Mouse (Mus musculus): ENCODE data around the gene Bag5. TPM values are rescaled to one million over a fixed set of nuclear protein-coding genes. Genes with fewer than 3 reads are reported as not detected.
"Not testable (repeated sequence)": the region's sequence is repeated elsewhere in the genome, so short reads cannot be mapped to it uniquely, and the experiment has no call there.

The Bag5 gene
- total and polyA plus RNA-seq, 2 experiments from 2014 or later: 22.7 to 64.3 TPM

- 72% methylated on average over 17 of the region's 17 CpGs for WGBS
- no peak overlapping the region for H3K9ac ChIP-seq (replicated peaks; ENCODE audit: low read length)
- H3K27me3 ChIP-seq (ENCODE audit: insufficient read depth, low read length): no peaks in the 10 kb centered on the region
- 0 out of 2 replicates have a peak, but pooled peaks cover 2% of the 10 kb centered on the region for H3K4me1 ChIP-seq (ENCODE audit: insufficient read depth, low read length)
- DNase-seq (ENCODE audit: low spot score) (no peak), ATAC-seq (no peak)
- H3K27ac ChIP-seq: no peak overlapping the region
- H3K4me3 ChIP-seq (ENCODE audit: low read length): no peak overlapping the region
- no peak overlapping the region for H3K4me2 ChIP-seq (ENCODE audit: low read depth, low read length)
- H3K9me3 ChIP-seq (ENCODE audit: low read length): no peaks in the 10 kb centered on the region
- TF ChIP-seq CTCF (IDR thresholded peaks at IDR 0.05; ENCODE audit: low read depth): no peak
- H3K36me3 ChIP-seq (ENCODE audit: insufficient read depth, low read length): peaks cover 5% of the 10 kb centered on the region; the same call in 1 of the 2 replicates
These were observed 49.6 kb downstream of the Bag5 start for GRCm38 (mm10) chr12:111663228-111664143.

GRCm38 (mm10) chr12:111661554-111661953, 51.5 kb downstream of the Bag5 start:
- not testable (repeated sequence) for H3K27me3 ChIP-seq (ENCODE audit: insufficient read depth, low read length); ATAC-seq; H3K4me3 ChIP-seq (ENCODE audit: low read length); H3K27ac ChIP-seq; H3K9me3 ChIP-seq (ENCODE audit: low read length); H3K4me1 ChIP-seq (ENCODE audit: insufficient read depth, low read length); H3K4me2 ChIP-seq (ENCODE audit: low read depth, low read length); DNase-seq (ENCODE audit: low spot score); H3K9ac ChIP-seq (replicated peaks; ENCODE audit: low read length)
- 96% methylated on average over 11 of the region's 11 CpGs for WGBS
- peaks cover 11% of the 10 kb centered on the region for H3K36me3 ChIP-seq (ENCODE audit: insufficient read depth, low read length)

- 81% methylated on average over 1 of the region's 1 CpGs for WGBS
- no peak for TF ChIP-seq CTCF (IDR thresholded peaks at IDR 0.05; ENCODE audit: low read depth)
- Histone ChIP-seq H3K9me3 (ENCODE audit: low read length) (no peaks in the 10 kb centered on the region), H3K27me3 (ENCODE audit: insufficient read depth, low read length) (no peaks in the 10 kb centered on the region), H3K27ac (no peak overlapping the region), H3K4me2 (ENCODE audit: low read depth, low read length) (no peak overlapping the region), H3K9ac (replicated peaks; ENCODE audit: low read length) (no peak overlapping the region), H3K36me3 (ENCODE audit: insufficient read depth, low read length) (peaks cover 19% of the 10 kb centered on the region), H3K4me1 (ENCODE audit: insufficient read depth, low read length) (no peaks in the 10 kb centered on the region), H3K4me3 (ENCODE audit: low read length) (no peak overlapping the region)
- DNase-seq (ENCODE audit: low spot score) (no peak), ATAC-seq (no peak)
These were observed 52.4 kb downstream of the Bag5 start for GRCm38 (mm10) chr12:111660628-111661027.

Other genes with a start within 250 kb of the Bag5 start
- 11.5 and 22.1 TPM in 2 replicates for gene Gm266, start 227.4 kb downstream of the Bag5 start, total RNA-seq (2014; rRNA removed)
- 11.8 TPM in 2 replicates for gene Gm266, start 227.4 kb downstream of the Bag5 start, polyA plus RNA-seq (2015; fragmentation: Nextera tagmentation; extraction: Ambion mirVana)
- gene Eif5, start 175.2 kb downstream of the Bag5 start, total RNA-seq (2014; rRNA removed): 197 and 343 TPM in 2 replicates
- gene Eif5, start 175.2 kb downstream of the Bag5 start, polyA plus RNA-seq (2015; fragmentation: Nextera tagmentation; extraction: Ambion mirVana): 576 and 621 TPM in 2 replicates
- 116 and 128 TPM in 2 replicates for gene Mark3, start 138.7 kb downstream of the Bag5 start, total RNA-seq (2014; rRNA removed)
- 38.4 and 41.0 TPM in 2 replicates for gene Mark3, start 138.7 kb downstream of the Bag5 start, polyA plus RNA-seq (2015; fragmentation: Nextera tagmentation; extraction: Ambion mirVana)
- 3,255 and 3,584 TPM in 2 replicates for gene Ckb, start 40.9 kb downstream of the Bag5 start, total RNA-seq (2014; rRNA removed)
- gene Ckb, start 40.9 kb downstream of the Bag5 start, polyA plus RNA-seq (2015; fragmentation: Nextera tagmentation; extraction: Ambion mirVana): 2,405 and 2,624 TPM in 2 replicates
- gene Trmt61a, start 35.2 kb downstream of the Bag5 start, total RNA-seq (2014; rRNA removed): 29.7 and 32.7 TPM in 2 replicates
- gene Trmt61a, start 35.2 kb downstream of the Bag5 start, polyA plus RNA-seq (2015; fragmentation: Nextera tagmentation; extraction: Ambion mirVana): 9.2 TPM in 2 replicates
- 23.6 and 28.1 TPM in 2 replicates for gene Apopt1, start within 50 bp of the Bag5 start, total RNA-seq (2014; rRNA removed)
- gene Apopt1, start within 50 bp of the Bag5 start, polyA plus RNA-seq (2015; fragmentation: Nextera tagmentation; extraction: Ambion mirVana): 60.3 and 63.9 TPM in 2 replicates
- gene Klc1, start 45.6 kb upstream of the Bag5 start, total RNA-seq (2014; rRNA removed): 421 and 496 TPM in 2 replicates
- 583 and 600 TPM in 2 replicates for gene Klc1, start 45.6 kb upstream of the Bag5 start, polyA plus RNA-seq (2015; fragmentation: Nextera tagmentation; extraction: Ambion mirVana)
- gene Xrcc3, start 100.6 kb upstream of the Bag5 start, total RNA-seq (2014; rRNA removed): 16.8 and 17.4 TPM in 2 replicates
- 2.6 and 2.7 TPM in 2 replicates for gene Xrcc3, start 100.6 kb upstream of the Bag5 start, polyA plus RNA-seq (2015; fragmentation: Nextera tagmentation; extraction: Ambion mirVana)
- gene Zfyve21, start 100.9 kb upstream of the Bag5 start, total RNA-seq (2014; rRNA removed): 43.4 and 44.3 TPM in 2 replicates
- 44.8 and 48.3 TPM in 2 replicates for gene Zfyve21, start 100.9 kb upstream of the Bag5 start, polyA plus RNA-seq (2015; fragmentation: Nextera tagmentation; extraction: Ambion mirVana)
- 54.5 and 57.4 TPM in 2 replicates for gene Ppp1r13b, start 194.9 kb upstream of the Bag5 start, total RNA-seq (2014; rRNA removed)
- gene Ppp1r13b, start 194.9 kb upstream of the Bag5 start, polyA plus RNA-seq (2015; fragmentation: Nextera tagmentation; extraction: Ambion mirVana): 31.6 and 36.5 TPM in 2 replicates